Mouse (Mus musculus) kidney, postnatal 36 days (tissue): Measurements from ENCODE around the gene Ctsg.
"Not testable (repeated sequence)": the region's sequence is repeated elsewhere in the genome, so short reads cannot be mapped to it uniquely, and the experiment has no call there.

Source experiments
- DNase-seq, 2 experiments: peaks; one replicate each; pipeline ENCODE4 v3.0.0; 2021 to 2022; ENCODE audit warnings: mixed read lengths in 2 of 2

The Ctsg gene

DNA sequence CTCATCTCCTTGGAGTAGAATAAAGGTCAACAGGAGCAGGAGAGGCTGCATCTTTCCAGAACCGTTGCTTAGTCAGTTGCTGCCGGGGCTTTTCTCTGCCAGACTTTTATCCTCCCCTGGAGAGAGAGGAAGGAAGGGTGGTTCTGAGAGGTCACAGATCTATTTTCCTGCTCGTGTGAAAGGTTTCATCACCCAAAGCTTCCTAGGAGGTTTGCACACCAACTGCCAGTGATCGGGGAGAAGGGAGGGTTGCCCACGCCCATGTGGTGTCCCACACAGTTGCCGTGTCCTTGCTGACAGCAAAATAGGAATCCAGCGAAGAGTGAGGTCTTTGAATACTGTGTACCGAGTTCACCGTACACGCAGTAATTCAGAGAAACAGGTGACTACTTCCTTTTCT is at the start of gene Ctsg:
TSS of gene Ctsg (minus strand) at position 189 of the 400 bp plus-strand sequence.
- DNase-seq = no peak

- not testable (repeated sequence) for DNase-seq
Observed at GRCm38 (mm10) chr14:56133675-56134074, 31.3 kb upstream of the Ctsg start.

- not testable (repeated sequence) for DNase-seq
Observed at GRCm38 (mm10) chr14:56132508-56132907, 30.1 kb upstream of the Ctsg start, which contains the start of gene Gzmd. Gzmd (minus strand) TSS chr14:56132608.

DNA sequence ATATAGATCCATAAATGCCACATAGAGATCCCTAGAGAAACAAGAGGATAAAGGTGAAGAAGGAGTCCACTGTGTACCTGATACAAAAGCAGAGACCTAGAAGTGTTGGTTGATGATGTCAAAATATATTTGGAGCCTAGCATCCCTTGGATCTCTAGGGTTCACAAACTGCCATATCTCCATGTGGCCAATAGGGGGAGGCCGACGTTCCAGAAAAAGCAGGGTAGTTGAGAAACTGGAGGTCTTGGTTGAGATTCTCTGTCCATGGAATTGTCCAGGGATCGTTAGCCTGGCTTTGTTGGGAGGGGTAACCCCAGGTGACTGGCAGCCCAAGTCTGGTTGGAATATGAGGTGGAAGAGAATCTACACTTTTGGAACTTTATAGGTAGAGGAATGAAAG is 26.0 kb upstream of the Ctsg start:
- DNase-seq = no peak

DNA sequence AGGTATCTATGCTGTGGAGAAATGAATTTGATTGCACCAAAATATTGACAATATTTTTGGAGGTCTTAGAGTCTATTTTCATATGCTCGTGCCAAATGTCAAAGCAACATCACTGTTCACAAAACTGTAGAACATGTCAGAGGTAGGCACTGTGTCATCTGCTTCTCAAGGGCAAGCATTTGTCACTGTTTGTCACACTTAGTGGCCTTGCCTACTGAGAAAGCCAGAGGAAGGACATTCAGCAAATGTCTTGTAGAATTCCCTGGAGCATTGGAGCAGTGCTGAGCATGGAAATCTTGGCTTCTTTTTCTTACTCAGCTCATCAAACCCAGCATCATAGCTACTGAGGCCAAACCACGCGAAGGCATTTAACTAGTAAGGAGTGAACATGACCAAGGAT is 21.1 kb upstream of the Ctsg start:
- no peak for DNase-seq

- DNase-seq = no peak
Observed at GRCm38 (mm10) chr14:56120525-56120924, 18.2 kb upstream of the Ctsg start, which contains the start of gene Gzme. Gzme (minus strand) TSS chr14:56120625.

GRCm38 (mm10) chr14:56115531-56116310 is 13.3 kb upstream of the Ctsg start:
- not testable (repeated sequence) for DNase-seq

DNA sequence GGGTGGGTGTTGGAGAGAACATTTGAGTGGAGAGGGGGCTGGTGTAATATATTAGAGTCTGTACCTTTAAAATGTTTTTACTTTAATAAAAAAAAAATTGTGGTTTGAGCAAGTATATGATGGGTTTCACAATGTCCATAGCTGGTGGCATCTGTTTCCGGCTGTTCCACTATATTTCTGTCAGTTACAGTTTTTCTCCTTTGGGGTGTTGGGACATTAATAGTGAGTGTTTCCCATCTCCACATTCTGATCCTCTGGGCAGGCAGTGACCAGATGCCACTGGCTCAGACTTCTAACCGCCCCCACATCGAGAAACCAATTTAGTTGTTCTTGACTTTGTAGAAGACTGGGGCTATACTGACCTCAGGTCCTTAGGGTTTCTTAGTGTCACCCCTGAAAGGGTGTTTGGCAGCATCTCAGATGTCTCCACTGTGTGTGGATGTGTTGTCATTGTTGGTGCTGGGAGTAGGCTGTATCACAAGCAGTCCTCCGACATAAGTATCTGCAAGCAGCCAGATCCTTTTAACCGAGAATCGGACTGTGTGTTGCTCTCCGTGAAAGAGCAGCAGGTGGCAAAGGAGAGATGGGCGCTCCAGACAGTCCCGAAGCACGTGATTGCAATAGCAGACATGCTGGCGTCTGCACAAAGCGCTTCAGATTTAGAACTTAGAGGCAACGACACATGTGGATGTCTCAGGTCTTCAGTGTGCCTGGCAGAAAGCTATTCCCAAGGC is 3.2 kb upstream of the Ctsg start:
- DNase-seq = no peak

- DNase-seq = no peak
Observed at GRCm38 (mm10) chr14:56105016-56105415, 2.6 kb upstream of the Ctsg start.

DNA sequence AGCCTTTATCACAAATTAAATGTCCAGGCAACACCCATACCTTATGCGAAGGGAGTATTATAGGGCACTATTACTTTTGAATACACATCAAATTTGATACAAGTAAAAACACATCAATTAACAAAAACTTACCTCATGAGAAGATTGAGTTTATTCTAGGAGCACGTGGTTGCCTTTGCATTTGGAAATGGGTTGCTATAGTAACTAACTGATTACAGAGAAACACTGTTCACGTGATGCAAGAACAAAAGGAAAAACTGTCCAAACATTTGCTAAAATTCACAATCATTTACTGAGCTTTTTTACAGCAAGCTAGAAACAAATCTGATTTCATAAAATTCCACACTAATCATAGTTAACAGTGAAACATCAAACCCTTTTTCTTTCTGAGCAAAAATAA is 1.1 kb upstream of the Ctsg start:
- no peak for DNase-seq

GRCm38 (mm10) chr14:56098940-56099339 is 3.4 kb downstream of the Ctsg start:
- DNase-seq = peak; percentile 16 to 25

GRCm38 (mm10) chr14:56097597-56097996 is 4.8 kb downstream of the Ctsg start:
- no peak for DNase-seq

GRCm38 (mm10) chr14:56093353-56093752 is 9.0 kb downstream of the Ctsg start:
- DNase-seq = no peak

GRCm38 (mm10) chr14:56086711-56087110 is 15.7 kb downstream of the Ctsg start:
- DNase-seq = no peak

- no peak for DNase-seq
Observed at GRCm38 (mm10) chr14:56085167-56085566, 17.2 kb downstream of the Ctsg start, which contains the start of gene Mcpt8. Mcpt8 (minus strand) TSS chr14:56085273.

- no peak for DNase-seq
Observed at GRCm38 (mm10) chr14:56082016-56082415, 20.4 kb downstream of the Ctsg start.

- DNase-seq = not testable (repeated sequence)
Observed at GRCm38 (mm10) chr14:56062213-56062612, 40.2 kb downstream of the Ctsg start, which contains the start of gene Mcpt4. Mcpt4 (minus strand) TSS chr14:56062313.

DNA sequence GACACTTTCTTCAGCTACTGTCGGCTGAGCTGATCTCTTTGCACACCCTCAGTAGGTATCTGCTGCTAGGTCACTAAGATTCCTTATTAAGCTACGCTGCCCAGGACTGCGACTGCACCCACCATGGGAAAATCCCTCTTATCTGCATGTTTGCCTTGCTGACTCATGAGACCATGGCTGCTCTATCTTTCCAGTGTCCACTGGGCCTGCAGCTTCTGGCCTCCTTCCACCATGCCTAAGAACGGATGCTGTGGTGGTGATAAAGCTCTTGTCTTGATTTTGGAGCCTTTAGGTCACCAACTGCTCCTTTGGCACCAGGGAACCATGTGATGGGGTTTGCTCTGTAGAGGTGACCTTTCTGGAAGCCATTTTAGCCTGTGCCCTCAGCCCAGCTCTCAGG is 44.7 kb downstream of the Ctsg start:
- no peak for DNase-seq

DNA sequence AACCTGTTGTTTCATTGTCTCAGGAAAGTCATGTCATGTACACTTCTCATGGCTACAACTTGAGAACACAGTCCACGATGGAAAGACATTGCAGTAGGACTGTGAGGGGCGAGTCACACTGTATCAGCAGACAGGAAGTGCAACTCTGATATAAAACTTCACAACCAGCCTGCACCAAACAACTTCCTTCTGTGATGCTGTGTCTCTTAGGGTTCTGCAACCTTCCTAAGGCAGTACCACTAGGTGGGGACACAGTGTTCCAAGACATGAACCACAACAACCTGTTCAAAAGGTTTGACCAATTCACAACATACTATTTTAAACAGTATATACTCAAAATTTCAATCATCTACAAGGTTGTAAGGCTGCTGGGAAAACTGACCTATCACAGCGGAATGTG is 47.0 kb downstream of the Ctsg start:
- no peak for DNase-seq
